Mouse (Mus musculus) spleen, adult 2 months (tissue): Measurements from ENCODE around the gene Wdr74.

Experiments used
- CTCF ChIP-seq: fragments of 200-500 bp; IDR thresholded peaks from 2 replicates; pipeline ENCODE4 v1.5.1; 2011; ENCODE audit warnings: mild to moderate bottlenecking, inconsistent platforms; ENCODE audit not compliant: insufficient read depth, insufficient read length, insufficient replicate concordance; ENCODE audit errors: extremely low read depth
- POLR2A ChIP-seq: fragments of 200-500 bp; IDR thresholded peaks from 2 replicates; pipeline ENCODE4 v1.6.1; 2011; ENCODE audit warnings: low read depth, low read length, inconsistent platforms

GRCm38 (mm10) chr19:8734334-8734733 lies 1.3 kb upstream of the Wdr74 start:
- TF ChIP-seq POLR2A = no peak
- TF ChIP-seq CTCF = no peak
